Mouse (Mus musculus) liver, adult 2 months (tissue): ENCODE data around the gene Irf7.

Source experiments
- CTCF ChIP-seq: fragments of 200-500 bp; IDR thresholded peaks from 2 replicates; pipeline ENCODE4 v1.5.1; 2011; ENCODE audit warnings: low read depth, low read length, control low read depth
- POLR2A ChIP-seq: fragments of 200-500 bp; IDR thresholded peaks from 2 replicates; pipeline ENCODE4 v1.6.1; 2011; ENCODE audit warnings: low read length, control low read depth; ENCODE audit not compliant: insufficient read depth; ENCODE audit errors: extremely low read depth

DNA sequence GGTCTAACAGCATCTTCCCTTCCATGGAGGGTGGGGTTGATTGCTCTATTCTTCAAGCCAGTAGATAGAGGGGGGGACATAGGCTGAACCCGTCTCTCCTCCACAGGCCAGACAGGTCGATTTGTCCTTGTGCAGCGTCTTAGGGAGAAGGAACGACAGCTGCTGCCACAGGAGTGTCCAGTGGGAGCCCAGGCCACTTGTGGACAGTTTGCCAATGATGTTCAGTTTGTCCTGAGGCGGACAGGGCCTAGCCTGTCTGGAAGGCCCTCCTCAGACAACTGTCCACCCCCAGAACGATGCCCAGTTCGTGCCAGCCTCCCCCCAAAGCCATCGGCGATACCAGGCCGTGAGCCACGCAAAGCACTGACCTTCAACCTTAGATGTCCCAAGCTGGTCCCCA, 49.4 kb downstream of the Irf7 start:
- TF ChIP-seq POLR2A (no peak), CTCF (no peak)
